Mouse (Mus musculus) testis, postnatal 10 days (tissue): Measurements from ENCODE around the gene Neb.

Experiments
- DNase-seq: peaks from one replicate; pipeline ENCODE4 v3.0.0; 2021; ENCODE audit warnings: low spot score

Gene Neb

GRCm38 (mm10) chr2:52378448-52378804 lies at the start of gene Neb:
Neb (minus strand) TSS chr2:52378474.
- no peak for DNase-seq

GRCm38 (mm10) chr2:52427383-52427782 lies 49.1 kb upstream of the Neb start:
- DNase-seq: no peak

- no peak for DNase-seq
These were observed 47.8 kb upstream of the Neb start for GRCm38 (mm10) chr2:52426041-52426440.

DNA sequence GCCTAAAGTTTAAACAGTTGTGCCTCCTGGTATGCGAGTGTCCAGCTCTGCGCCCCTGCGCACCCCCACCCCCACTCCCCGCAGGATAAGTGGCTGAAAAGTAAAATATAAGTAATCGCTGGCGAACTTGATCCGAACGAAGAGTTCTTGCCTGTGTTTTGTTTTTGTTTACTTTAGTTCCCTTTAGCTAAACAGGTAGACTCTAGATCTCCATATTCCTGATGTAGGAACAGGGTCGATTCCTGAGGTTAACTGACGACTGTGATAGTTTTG lies 47.2 kb upstream of the Neb start:
- DNase-seq: no peak

DNA sequence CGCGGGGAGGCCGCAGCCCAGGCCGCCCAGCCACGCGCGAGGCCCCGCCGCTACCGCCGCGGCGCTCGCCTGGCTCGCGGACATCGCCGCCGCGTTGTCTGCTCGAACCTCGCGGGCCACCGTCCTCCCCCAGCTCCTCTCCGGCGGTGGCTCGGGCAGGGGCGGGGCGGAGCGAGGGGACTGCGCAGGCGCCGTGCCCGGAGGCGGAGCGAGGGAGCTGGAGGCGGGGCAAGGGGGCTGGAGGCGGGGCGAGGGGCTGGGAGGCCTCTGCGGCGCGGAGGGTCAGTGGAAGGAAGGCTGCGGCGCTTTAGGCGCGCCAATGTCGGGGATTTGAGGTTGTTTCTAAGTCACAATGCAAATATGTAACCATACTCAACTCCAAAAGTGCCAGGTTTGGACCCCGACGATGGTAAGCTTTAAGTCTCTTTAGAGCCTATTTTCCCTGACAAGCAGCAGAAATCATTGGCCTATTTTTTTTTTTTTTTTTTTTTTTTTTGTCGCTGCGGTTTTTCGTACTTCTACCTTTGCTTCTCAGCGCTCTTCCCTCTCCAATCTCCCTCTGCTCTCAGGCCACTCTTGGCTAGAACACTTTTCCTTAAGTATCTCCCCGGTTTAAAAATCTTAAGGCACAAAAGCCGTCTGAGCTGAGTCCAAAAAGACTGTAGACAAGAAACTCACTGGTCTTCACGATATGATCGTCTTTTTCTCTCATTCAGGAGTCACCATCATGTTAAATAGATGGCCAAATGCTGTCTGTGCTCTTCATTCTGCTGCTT lies 46.7 kb upstream of the Neb start, which contains the start of gene Arl5a:
TSS of gene Arl5a (minus strand) at position 155 of the 776 bp plus-strand sequence.
- peak; percentile 99 for DNase-seq

DNA sequence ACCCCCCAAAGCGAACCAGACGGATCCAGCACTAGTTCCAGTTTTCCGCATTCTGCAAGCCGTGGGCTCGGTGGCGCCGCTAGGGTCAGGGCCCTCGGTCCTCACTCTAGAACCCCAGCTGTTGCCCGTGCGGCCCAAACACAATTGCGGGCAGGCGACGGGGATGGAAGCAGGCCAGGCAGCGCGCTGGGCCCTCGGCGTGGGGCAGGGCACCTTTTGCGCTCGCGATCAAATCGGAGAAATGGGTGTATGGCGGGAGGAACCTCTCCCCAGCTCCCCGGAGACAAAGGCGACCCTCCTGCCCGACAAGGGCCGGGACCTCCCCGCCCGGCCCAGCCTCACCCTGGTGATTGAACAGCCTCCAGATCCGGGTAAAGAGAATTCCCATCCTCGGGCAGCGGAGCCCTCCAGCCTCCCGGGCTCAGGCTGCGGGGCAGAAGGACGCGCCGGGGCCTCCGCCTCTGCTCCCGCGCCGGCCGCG lies 46.0 kb upstream of the Neb start:
- DNase-seq: peak; percentile 75

GRCm38 (mm10) chr2:52423611-52424247 lies 45.5 kb upstream of the Neb start:
- DNase-seq: no peak

GRCm38 (mm10) chr2:52422871-52423610 lies 44.8 kb upstream of the Neb start:
- no peak for DNase-seq

DNA sequence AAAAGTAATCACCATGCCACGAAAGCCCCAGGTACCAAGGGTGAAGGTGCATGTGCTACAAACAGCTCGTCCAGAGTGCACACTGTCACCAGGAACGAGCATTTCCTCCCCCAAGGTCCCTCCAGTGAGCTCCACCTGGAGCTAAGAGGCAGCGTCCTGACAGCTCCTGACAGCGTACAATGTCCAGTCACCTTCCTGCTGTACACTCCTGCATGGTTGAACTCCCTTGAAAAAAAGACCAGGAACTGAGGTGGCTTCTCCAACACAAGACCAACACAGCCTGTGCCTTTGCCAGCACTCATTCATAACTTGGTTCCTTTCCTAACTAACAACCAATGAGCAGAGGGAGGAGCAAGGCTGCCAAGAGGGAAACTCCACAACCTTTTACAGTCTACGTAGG lies 42.9 kb upstream of the Neb start:
- DNase-seq: no peak

GRCm38 (mm10) chr2:52420001-52420710 lies 41.9 kb upstream of the Neb start:
- no peak for DNase-seq

- DNase-seq: no peak
These were observed 41.0 kb upstream of the Neb start for GRCm38 (mm10) chr2:52419295-52419694.

- no peak for DNase-seq
These were observed 34.3 kb upstream of the Neb start for GRCm38 (mm10) chr2:52412524-52413037.

DNA sequence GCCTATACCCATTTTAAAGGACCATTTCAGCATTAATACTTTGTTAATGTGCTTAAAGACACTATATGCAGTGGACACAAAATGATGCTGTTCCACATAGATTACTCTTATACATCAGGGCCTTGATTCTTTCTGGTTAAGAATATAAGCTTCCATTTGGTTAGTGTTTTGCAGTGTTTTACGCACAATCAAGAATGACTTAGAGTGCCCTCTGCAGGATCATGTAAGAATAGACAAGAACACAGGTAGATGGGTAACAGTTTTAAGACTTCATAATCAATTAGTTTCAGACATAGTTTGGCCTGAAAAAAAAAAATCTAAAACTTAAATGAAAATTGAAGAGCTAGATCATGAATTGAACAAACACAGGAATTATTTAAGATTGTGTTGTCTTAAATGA lies 28.2 kb upstream of the Neb start:
- no peak for DNase-seq

GRCm38 (mm10) chr2:52405238-52405637 lies 27.0 kb upstream of the Neb start:
- no peak for DNase-seq

DNA sequence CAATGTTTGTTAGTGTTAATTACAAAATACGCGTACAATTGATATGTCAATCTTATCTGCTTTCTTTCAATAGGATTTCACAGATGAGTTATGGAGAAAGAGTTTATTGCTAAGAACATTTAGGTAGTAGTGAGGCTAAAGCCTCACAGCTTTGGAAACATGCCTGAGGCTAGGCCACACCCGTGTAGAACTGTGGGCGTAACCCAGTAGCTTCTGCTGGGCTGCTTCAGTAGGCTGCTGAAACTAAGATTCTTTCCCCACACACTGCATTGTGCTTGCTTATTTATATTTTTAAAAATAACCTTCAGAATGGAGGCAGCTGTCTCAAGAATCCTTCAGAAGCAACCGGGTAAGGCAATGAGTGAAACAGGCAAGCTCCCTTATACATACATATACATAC lies 16.3 kb upstream of the Neb start:
- DNase-seq: no peak

DNA sequence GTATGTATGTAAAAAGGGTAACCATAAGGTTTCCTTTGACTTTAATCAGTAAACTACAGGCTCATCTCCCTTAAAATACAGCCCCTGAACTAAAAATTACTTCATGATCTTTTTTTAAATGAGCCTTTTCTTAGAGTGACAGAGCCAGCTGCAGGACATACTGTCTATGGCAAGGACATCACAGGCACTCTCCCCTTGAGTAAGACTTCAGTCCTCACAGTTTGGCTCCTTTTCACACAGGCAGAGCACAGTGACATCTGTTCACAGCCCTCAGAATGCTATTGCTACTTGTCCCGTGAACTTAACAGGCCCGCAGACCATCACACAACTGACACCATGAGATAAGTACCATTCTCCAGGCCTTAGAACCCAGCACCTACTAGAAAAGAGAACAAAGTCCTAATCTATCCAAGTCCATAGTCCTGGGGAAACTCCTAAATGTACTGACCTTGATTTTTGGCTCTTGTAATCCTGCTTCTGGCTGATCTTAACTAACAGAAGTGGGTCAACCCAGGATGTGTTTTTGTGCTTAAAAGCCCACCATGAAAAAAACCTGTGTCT lies 12.2 kb upstream of the Neb start:
- no peak for DNase-seq

- no peak for DNase-seq
These were observed 11.7 kb upstream of the Neb start for GRCm38 (mm10) chr2:52389975-52390374.

GRCm38 (mm10) chr2:52386451-52386850 lies 8.2 kb upstream of the Neb start:
- no peak for DNase-seq

- DNase-seq: peak; percentile 43
These were observed 7.8 kb upstream of the Neb start for GRCm38 (mm10) chr2:52386037-52386436.

- no peak for DNase-seq
These were observed 581 bp upstream of the Neb start for GRCm38 (mm10) chr2:52378848-52379261.

GRCm38 (mm10) chr2:52377706-52378447 lies 397 bp downstream of the Neb start:
- DNase-seq: no peak
